Mouse (Mus musculus): ENCODE results near the gene Asrgl1. TPM values are rescaled to one million over a fixed set of nuclear protein-coding genes. Genes with fewer than 3 reads are reported as not detected.
A peak's percentile ranks its signal among the peaks of the same experiment; 100 is the strongest.

Asrgl1 gene
- polyA plus RNA-seq, 1 experiment from 2014 or later, result 15.0 TPM

- no peaks in the 10 kb centered on the region for H3K36me3 ChIP-seq (ENCODE audit: insufficient read depth)
Measured at GRCm38 (mm10) chr19:9076982-9077660, 58.3 kb downstream of the Asrgl1 start.

GRCm38 (mm10) chr19:9076035-9076434, 59.4 kb downstream of the Asrgl1 start:
- no peak overlapping the region for H3K27ac ChIP-seq (ENCODE audit: low read depth)
- DNase-seq (no peak), ATAC-seq (ENCODE audit: insufficient read depth) (no peak)
- no peak overlapping the region for H3K4me2 ChIP-seq
- no peaks in the 10 kb centered on the region for H3K36me3 ChIP-seq (ENCODE audit: insufficient read depth)
- no peak overlapping the region for H3K4me3 ChIP-seq (ENCODE audit: low read depth, low read length)
- no peaks in the 10 kb centered on the region for H3K27me3 ChIP-seq (ENCODE audit: insufficient read depth, low read length)
- no peak for TF ChIP-seq CTCF (IDR thresholded peaks at IDR 0.05; ENCODE audit: low read depth)
- H3K4me1 ChIP-seq (ENCODE audit: insufficient read depth), result peaks cover 18% of the 10 kb centered on the region
- no peaks in the 10 kb centered on the region for H3K9me3 ChIP-seq (ENCODE audit: low read depth, low read length)
- whole genome bisulfite sequencing, result 87% methylated on average over 3 of the region's 3 CpGs
- H3K9ac ChIP-seq, result no peak overlapping the region

More at GRCm38 (mm10) chr19:9076982-9077660, 58.3 kb downstream of the Asrgl1 start:
- Histone ChIP-seq H3K27me3 (ENCODE audit: insufficient read depth, low read length) (no peaks in the 10 kb centered on the region), H3K9ac (no peak overlapping the region), H3K4me1 (ENCODE audit: insufficient read depth) (peaks cover 9% of the 10 kb centered on the region; the same call in 1 of the 2 replicates), H3K9me3 (ENCODE audit: low read depth, low read length) (no peaks in the 10 kb centered on the region), H3K4me2 (no peak overlapping the region), H3K27ac (ENCODE audit: low read depth) (no peak overlapping the region), H3K4me3 (ENCODE audit: low read depth, low read length) (no peak overlapping the region)
- TF ChIP-seq CTCF (IDR thresholded peaks at IDR 0.05; ENCODE audit: low read depth), result no peak
- no peak for DNase-seq
- WGBS, result 68% methylated on average over 4 of the region's 4 CpGs
- ATAC-seq (ENCODE audit: insufficient read depth), result no peak

GRCm38 (mm10) chr19:9075558-9075957, 59.9 kb downstream of the Asrgl1 start:
- no peaks in the 10 kb centered on the region for H3K9me3 ChIP-seq (ENCODE audit: low read depth, low read length)
- ATAC-seq (ENCODE audit: insufficient read depth), result no peak
- no peak overlapping the region for H3K4me3 ChIP-seq (ENCODE audit: low read depth, low read length)
- 48% methylated on average over 2 of the region's 2 CpGs for WGBS
- TF ChIP-seq CTCF (IDR thresholded peaks at IDR 0.05; ENCODE audit: low read depth), result no peak
- peaks cover 22% of the 10 kb centered on the region for H3K4me1 ChIP-seq (ENCODE audit: insufficient read depth)
- H3K27me3 ChIP-seq (ENCODE audit: insufficient read depth, low read length), result no peaks in the 10 kb centered on the region
- no peak overlapping the region for H3K27ac ChIP-seq (ENCODE audit: low read depth)
- no peaks in the 10 kb centered on the region for H3K36me3 ChIP-seq (ENCODE audit: insufficient read depth)
- no peak overlapping the region for H3K4me2 ChIP-seq
- H3K9ac ChIP-seq, result no peak overlapping the region
- no peak for DNase-seq

GRCm38 (mm10) chr19:9074424-9074823, 61.0 kb downstream of the Asrgl1 start:
- DNase-seq (no peak), ATAC-seq (ENCODE audit: insufficient read depth) (no peak)
- no peak for TF ChIP-seq CTCF (IDR thresholded peaks at IDR 0.05; ENCODE audit: low read depth)
- Histone ChIP-seq H3K4me2 (no peak overlapping the region), H3K4me1 (ENCODE audit: insufficient read depth) (peaks cover 32% of the 10 kb centered on the region), H3K36me3 (ENCODE audit: insufficient read depth) (no peaks in the 10 kb centered on the region), H3K9me3 (ENCODE audit: low read depth, low read length) (no peaks in the 10 kb centered on the region), H3K27ac (ENCODE audit: low read depth) (peak overlapping the region; percentile 33; the same call in 1 of the 2 replicates), H3K9ac (no peak overlapping the region), H3K27me3 (ENCODE audit: insufficient read depth, low read length) (no peaks in the 10 kb centered on the region), H3K4me3 (ENCODE audit: low read depth, low read length) (no peak overlapping the region)
- 57% methylated on average over 4 of the region's 4 CpGs for WGBS

- no peak overlapping the region for H3K4me3 ChIP-seq (ENCODE audit: low read depth, low read length)
- no peak for TF ChIP-seq CTCF (IDR thresholded peaks at IDR 0.05; ENCODE audit: low read depth)
- no peak for DNase-seq
- peak overlapping the region; percentile 37; the same call in 1 of the 2 replicates for H3K27ac ChIP-seq (ENCODE audit: low read depth)
- peaks cover 33% of the 10 kb centered on the region for H3K4me1 ChIP-seq (ENCODE audit: insufficient read depth)
- H3K9ac ChIP-seq, result no peak overlapping the region
- no peaks in the 10 kb centered on the region for H3K36me3 ChIP-seq (ENCODE audit: insufficient read depth)
- H3K27me3 ChIP-seq (ENCODE audit: insufficient read depth, low read length), result no peaks in the 10 kb centered on the region
- 64% methylated on average over 12 of the region's 12 CpGs for WGBS
- no peak for ATAC-seq (ENCODE audit: insufficient read depth)
- no peaks in the 10 kb centered on the region for H3K9me3 ChIP-seq (ENCODE audit: low read depth, low read length)
- no peak overlapping the region for H3K4me2 ChIP-seq
Measured at GRCm38 (mm10) chr19:9073776-9074411, 61.5 kb downstream of the Asrgl1 start.

GRCm38 (mm10) chr19:9072157-9072530, 63.3 kb downstream of the Asrgl1 start:
- ATAC-seq (ENCODE audit: insufficient read depth) (no peak), DNase-seq (no peak)
- no peak overlapping the region for H3K9ac ChIP-seq
- peak overlapping the region; percentile 84 for H3K27ac ChIP-seq (ENCODE audit: low read depth)
- no peak for TF ChIP-seq CTCF (IDR thresholded peaks at IDR 0.05; ENCODE audit: low read depth)
- no peak overlapping the region for H3K4me2 ChIP-seq
- no peaks in the 10 kb centered on the region for H3K27me3 ChIP-seq (ENCODE audit: insufficient read depth, low read length)
- 54% methylated on average over 2 of the region's 2 CpGs for WGBS
- H3K9me3 ChIP-seq (ENCODE audit: low read depth, low read length), result no peaks in the 10 kb centered on the region
- H3K4me1 ChIP-seq (ENCODE audit: insufficient read depth), result peaks cover 33% of the 10 kb centered on the region
- no peaks in the 10 kb centered on the region for H3K36me3 ChIP-seq (ENCODE audit: insufficient read depth)
- H3K4me3 ChIP-seq (ENCODE audit: low read depth, low read length), result no peak overlapping the region

GRCm38 (mm10) chr19:9071456-9072156, 63.8 kb downstream of the Asrgl1 start:
- no peak for TF ChIP-seq CTCF (IDR thresholded peaks at IDR 0.05; ENCODE audit: low read depth)
- peak; percentile 32; the same call in 1 of the 2 replicates for ATAC-seq (ENCODE audit: insufficient read depth)
- peak; percentile 76 for DNase-seq
- no peaks in the 10 kb centered on the region for H3K9me3 ChIP-seq (ENCODE audit: low read depth, low read length)
- H3K4me1 ChIP-seq (ENCODE audit: insufficient read depth), result peaks cover 35% of the 10 kb centered on the region
- 40% methylated on average over 7 of the region's 7 CpGs for WGBS
- no peak overlapping the region for H3K4me3 ChIP-seq (ENCODE audit: low read depth, low read length)
- 0 out of 2 replicates have a peak overlapping the region, but pooled peaks have one; percentile 0 for H3K4me2 ChIP-seq
- H3K27me3 ChIP-seq (ENCODE audit: insufficient read depth, low read length), result no peaks in the 10 kb centered on the region
- no peaks in the 10 kb centered on the region for H3K36me3 ChIP-seq (ENCODE audit: insufficient read depth)
- peak overlapping the region; percentile 84 for H3K27ac ChIP-seq (ENCODE audit: low read depth)
- H3K9ac ChIP-seq, result no peak overlapping the region

All from lung, embryonic 14.5 days (tissue).